Mouse (Mus musculus): ENCODE results near the gene Auts2. TPM values are rescaled to one million over a fixed set of nuclear protein-coding genes. Genes with fewer than 3 reads are reported as not detected.

The Auts2 gene
- polyA plus RNA-seq, 1 experiment from 2014 or later, result 82.5 TPM

DNA sequence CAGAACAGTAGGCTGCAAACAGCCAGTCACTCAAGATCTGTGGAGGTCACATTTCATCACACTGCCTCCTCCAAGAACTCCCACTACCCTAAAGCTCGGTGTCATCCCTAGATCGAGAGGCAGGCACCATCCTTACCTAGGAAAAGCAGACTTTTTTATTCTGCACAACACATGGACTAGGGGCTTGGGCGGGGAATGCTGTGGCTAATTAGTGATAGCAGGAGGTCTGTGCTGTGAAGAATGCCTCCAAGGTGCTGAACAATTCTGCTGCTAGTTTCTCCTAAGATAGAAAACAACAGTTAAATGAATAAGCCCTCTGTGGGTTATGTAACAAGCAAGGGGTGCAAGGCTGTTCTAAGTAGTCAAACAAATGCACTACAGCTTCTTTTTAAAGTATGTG, 717.7 kb downstream of the Auts2 start:
- no peak for ATAC-seq (ENCODE audit: low read depth)
- no peak overlapping the region; the same call in 1 of the 2 replicates for H3K9ac ChIP-seq (replicated peaks; ENCODE audit: low read depth, low read length)
- H3K36me3 ChIP-seq (ENCODE audit: control insufficient read depth, insufficient read depth, low read length), result no peaks in the 10 kb centered on the region
- WGBS, result 16% methylated on average over 3 of the region's 3 CpGs
- peak overlapping the region; percentile 28; the same call in 1 of the 2 replicates for H3K27ac ChIP-seq (ENCODE audit: low read depth, low read length)
- peaks cover 14% of the 10 kb centered on the region for H3K4me1 ChIP-seq (ENCODE audit: control insufficient read depth, insufficient read depth, low read length)
- H3K9me3 ChIP-seq (ENCODE audit: control insufficient read depth, low read length), result no peaks in the 10 kb centered on the region
- H3K4me2 ChIP-seq (ENCODE audit: low read depth, low read length), result no peak overlapping the region
- H3K4me3 ChIP-seq (ENCODE audit: low read depth, low read length), result no peak overlapping the region
- no peaks in the 10 kb centered on the region for H3K27me3 ChIP-seq (ENCODE audit: control insufficient read depth, insufficient read depth, low read length)

DNA sequence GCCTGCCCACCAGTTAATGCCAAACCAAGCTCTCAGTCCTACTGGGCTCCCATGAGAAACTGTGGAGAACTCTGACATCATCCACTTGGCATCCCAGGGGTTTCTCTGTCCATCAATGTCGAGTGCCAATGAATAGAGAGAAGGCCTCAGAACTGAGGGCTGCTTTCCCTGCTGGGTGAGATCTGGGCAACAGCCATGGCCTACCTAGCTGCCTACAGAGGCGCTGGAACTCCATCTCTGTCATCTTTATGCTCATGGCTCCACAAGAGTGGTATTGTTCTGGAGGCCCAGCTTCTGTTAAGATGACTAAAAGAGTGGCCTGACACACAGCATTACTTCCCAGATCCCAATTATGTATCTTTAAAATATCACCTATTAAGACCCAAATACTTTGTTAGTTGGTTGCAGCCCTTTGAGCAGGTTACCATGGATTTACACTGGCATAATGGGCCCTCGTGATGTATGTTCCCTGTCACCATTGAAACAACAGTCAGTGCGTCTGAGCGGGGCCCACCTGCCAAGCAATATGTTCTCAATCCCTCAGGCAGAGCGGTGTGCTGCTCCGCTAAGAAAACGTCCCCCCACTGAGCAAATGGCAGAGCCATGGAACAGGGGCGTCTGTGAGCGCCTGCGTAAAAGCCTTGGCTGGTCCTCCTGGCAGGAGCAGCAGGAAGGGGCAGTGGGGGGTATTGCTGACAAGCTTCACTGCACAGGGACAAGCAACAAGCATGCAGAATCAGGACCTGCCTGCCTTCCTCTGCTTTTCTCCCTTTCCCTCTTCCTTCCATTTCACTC, 718.8 kb downstream of the Auts2 start:
- Histone ChIP-seq H3K4me1 (ENCODE audit: control insufficient read depth, insufficient read depth, low read length) (peaks cover 14% of the 10 kb centered on the region), H3K27ac (ENCODE audit: low read depth, low read length) (peak overlapping the region; percentile 1; the same call in 1 of the 2 replicates), H3K4me3 (ENCODE audit: low read depth, low read length) (no peak overlapping the region), H3K36me3 (ENCODE audit: control insufficient read depth, insufficient read depth, low read length) (no peaks in the 10 kb centered on the region), H3K9ac (replicated peaks; ENCODE audit: low read depth, low read length) (no peak overlapping the region), H3K9me3 (ENCODE audit: control insufficient read depth, low read length) (no peaks in the 10 kb centered on the region), H3K27me3 (ENCODE audit: control insufficient read depth, insufficient read depth, low read length) (no peaks in the 10 kb centered on the region), H3K4me2 (ENCODE audit: low read depth, low read length) (no peak overlapping the region)
- ATAC-seq (ENCODE audit: low read depth), result peak; percentile 95
- WGBS, result 13% methylated on average over 11 of the region's 11 CpGs

- no peak for ATAC-seq (ENCODE audit: low read depth)
Measured at GRCm38 (mm10) chr5:131821461-131821860, 721.7 kb downstream of the Auts2 start.

DNA sequence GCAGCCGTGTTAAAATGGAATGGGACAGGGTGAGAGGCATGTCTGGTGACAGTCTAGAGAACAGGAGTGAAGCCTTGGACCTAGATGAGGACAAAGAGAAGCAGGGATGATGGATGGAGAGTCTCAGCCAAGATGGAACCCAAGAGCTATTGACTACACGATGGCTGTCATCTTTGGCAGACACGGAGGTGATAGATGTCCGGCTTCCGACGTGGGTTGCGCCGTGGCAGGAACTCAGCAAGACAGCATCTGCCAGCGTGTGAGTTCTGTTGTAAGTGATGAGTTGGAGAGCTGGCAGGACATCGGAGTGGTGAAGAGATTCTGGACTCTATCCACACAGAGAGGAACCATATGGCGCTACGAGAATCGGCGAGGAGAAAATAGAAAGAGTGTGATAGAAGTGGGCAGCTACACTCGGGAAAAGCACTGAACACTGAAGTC, 723.9 kb downstream of the Auts2 start:
- no peak overlapping the region for H3K4me3 ChIP-seq (ENCODE audit: low read depth, low read length)
- 84% methylated on average over 15 of the region's 15 CpGs for WGBS
- H3K9ac ChIP-seq (replicated peaks; ENCODE audit: low read depth, low read length), result no peak overlapping the region
- H3K27ac ChIP-seq (ENCODE audit: low read depth, low read length), result no peak overlapping the region
- no peak overlapping the region for H3K4me2 ChIP-seq (ENCODE audit: low read depth, low read length)
- H3K36me3 ChIP-seq (ENCODE audit: control insufficient read depth, insufficient read depth, low read length), result no peaks in the 10 kb centered on the region
- peaks cover 3% of the 10 kb centered on the region; the same call in 1 of the 2 replicates for H3K4me1 ChIP-seq (ENCODE audit: control insufficient read depth, insufficient read depth, low read length)
- ATAC-seq (ENCODE audit: low read depth), result no peak
- H3K27me3 ChIP-seq (ENCODE audit: control insufficient read depth, insufficient read depth, low read length), result no peaks in the 10 kb centered on the region
- no peaks in the 10 kb centered on the region for H3K9me3 ChIP-seq (ENCODE audit: control insufficient read depth, low read length)

More at GRCm38 (mm10) chr5:131821461-131821860, 721.7 kb downstream of the Auts2 start:
- WGBS, result 85% methylated on average over 4 of the region's 4 CpGs
- Histone ChIP-seq H3K4me3 (ENCODE audit: low read depth, low read length) (no peak overlapping the region), H3K27me3 (ENCODE audit: control insufficient read depth, insufficient read depth, low read length) (no peaks in the 10 kb centered on the region), H3K9me3 (ENCODE audit: control insufficient read depth, low read length) (no peaks in the 10 kb centered on the region), H3K9ac (replicated peaks; ENCODE audit: low read depth, low read length) (no peak overlapping the region), H3K4me1 (ENCODE audit: control insufficient read depth, insufficient read depth, low read length) (peaks cover 14% of the 10 kb centered on the region), H3K4me2 (ENCODE audit: low read depth, low read length) (no peak overlapping the region), H3K36me3 (ENCODE audit: control insufficient read depth, insufficient read depth, low read length) (no peaks in the 10 kb centered on the region), H3K27ac (ENCODE audit: low read depth, low read length) (no peak overlapping the region)

DNA sequence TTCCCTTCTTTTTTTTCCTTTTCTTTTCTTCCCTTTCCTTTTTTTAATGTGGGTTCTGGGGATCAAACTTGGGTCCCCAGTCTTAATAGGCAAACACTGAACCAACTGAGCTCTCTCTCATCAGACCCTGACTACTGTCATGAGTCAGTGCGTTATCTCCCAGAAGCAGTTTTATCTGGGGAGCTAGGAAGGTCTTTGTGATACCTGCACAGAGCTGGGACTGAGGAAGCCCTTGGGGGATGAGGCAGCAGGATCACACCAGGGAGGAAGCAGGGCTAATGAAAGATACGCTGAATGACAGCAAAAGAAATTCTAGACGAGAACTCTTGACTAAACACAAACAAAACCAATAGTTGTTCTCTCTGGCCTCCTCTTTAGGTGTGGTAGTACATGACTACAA, 727.6 kb downstream of the Auts2 start:
- Histone ChIP-seq H3K4me1 (ENCODE audit: control insufficient read depth, insufficient read depth, low read length) (no peaks in the 10 kb centered on the region), H3K27ac (ENCODE audit: low read depth, low read length) (no peak overlapping the region), H3K9ac (replicated peaks; ENCODE audit: low read depth, low read length) (no peak overlapping the region), H3K36me3 (ENCODE audit: control insufficient read depth, insufficient read depth, low read length) (no peaks in the 10 kb centered on the region), H3K4me3 (ENCODE audit: low read depth, low read length) (no peak overlapping the region), H3K27me3 (ENCODE audit: control insufficient read depth, insufficient read depth, low read length) (no peaks in the 10 kb centered on the region), H3K4me2 (ENCODE audit: low read depth, low read length) (no peak overlapping the region), H3K9me3 (ENCODE audit: control insufficient read depth, low read length) (no peaks in the 10 kb centered on the region)
- 79% methylated on average over 3 of the region's 3 CpGs for WGBS
- no peak for ATAC-seq (ENCODE audit: low read depth)

DNA sequence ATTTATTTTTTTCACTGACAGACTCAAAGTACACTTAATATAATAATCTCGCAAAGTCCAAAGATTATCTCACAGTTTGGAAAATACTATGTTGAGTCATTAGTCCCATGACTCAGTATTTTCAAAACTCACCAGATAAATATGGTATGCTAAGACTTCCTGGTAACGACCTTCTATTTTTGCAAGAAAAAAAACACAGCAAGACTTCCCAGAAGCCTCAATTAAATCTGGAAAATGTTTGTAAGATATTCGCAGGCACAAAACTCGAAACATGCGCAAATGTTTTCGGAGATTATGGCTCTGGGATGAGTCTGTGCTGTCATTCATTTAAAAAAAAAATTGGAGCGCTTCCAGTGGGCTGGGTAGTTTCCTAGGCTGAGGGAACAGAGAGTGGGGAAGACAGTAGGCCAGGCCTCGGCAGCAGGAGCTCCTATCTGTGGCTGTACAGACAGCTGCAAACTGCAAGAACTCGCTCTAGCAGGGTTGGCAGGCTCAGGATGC, 728.6 kb downstream of the Auts2 start:
- ATAC-seq (ENCODE audit: low read depth), result no peak
- WGBS, result 82% methylated on average over 9 of the region's 9 CpGs
- no peak overlapping the region for H3K9ac ChIP-seq (replicated peaks; ENCODE audit: low read depth, low read length)

GRCm38 (mm10) chr5:131813952-131814502, 729.1 kb downstream of the Auts2 start:
- Histone ChIP-seq H3K36me3 (ENCODE audit: control insufficient read depth, insufficient read depth, low read length) (no peaks in the 10 kb centered on the region), H3K27me3 (ENCODE audit: control insufficient read depth, insufficient read depth, low read length) (no peaks in the 10 kb centered on the region), H3K4me1 (ENCODE audit: control insufficient read depth, insufficient read depth, low read length) (no peaks in the 10 kb centered on the region), H3K9me3 (ENCODE audit: control insufficient read depth, low read length) (no peaks in the 10 kb centered on the region), H3K27ac (ENCODE audit: low read depth, low read length) (no peak overlapping the region), H3K9ac (replicated peaks; ENCODE audit: low read depth, low read length) (no peak overlapping the region), H3K4me3 (ENCODE audit: low read depth, low read length) (no peak overlapping the region), H3K4me2 (ENCODE audit: low read depth, low read length) (no peak overlapping the region)
- ATAC-seq (ENCODE audit: low read depth), result no peak
- 88% methylated on average over 10 of the region's 10 CpGs for WGBS

More for the DNA sequence above, 728.6 kb downstream of the Auts2 start:
- Histone ChIP-seq H3K27me3 (ENCODE audit: control insufficient read depth, insufficient read depth, low read length) (no peaks in the 10 kb centered on the region), H3K4me2 (ENCODE audit: low read depth, low read length) (no peak overlapping the region), H3K4me3 (ENCODE audit: low read depth, low read length) (no peak overlapping the region), H3K36me3 (ENCODE audit: control insufficient read depth, insufficient read depth, low read length) (no peaks in the 10 kb centered on the region), H3K27ac (ENCODE audit: low read depth, low read length) (no peak overlapping the region), H3K4me1 (ENCODE audit: control insufficient read depth, insufficient read depth, low read length) (no peaks in the 10 kb centered on the region), H3K9me3 (ENCODE audit: control insufficient read depth, low read length) (no peaks in the 10 kb centered on the region)

- ATAC-seq (ENCODE audit: low read depth), result no peak
- no peak overlapping the region for H3K9ac ChIP-seq (replicated peaks; ENCODE audit: low read depth, low read length)
- H3K27me3 ChIP-seq (ENCODE audit: control insufficient read depth, insufficient read depth, low read length), result no peaks in the 10 kb centered on the region
- WGBS, result 54% methylated on average over 7 of the region's 7 CpGs
- no peaks in the 10 kb centered on the region for H3K36me3 ChIP-seq (ENCODE audit: control insufficient read depth, insufficient read depth, low read length)
- H3K4me3 ChIP-seq (ENCODE audit: low read depth, low read length), result no peak overlapping the region
- no peak overlapping the region for H3K27ac ChIP-seq (ENCODE audit: low read depth, low read length)
- H3K4me2 ChIP-seq (ENCODE audit: low read depth, low read length), result no peak overlapping the region
- H3K4me1 ChIP-seq (ENCODE audit: control insufficient read depth, insufficient read depth, low read length), result no peaks in the 10 kb centered on the region
- no peaks in the 10 kb centered on the region for H3K9me3 ChIP-seq (ENCODE audit: control insufficient read depth, low read length)
Measured at GRCm38 (mm10) chr5:131813331-131813781, 729.8 kb downstream of the Auts2 start.

- ATAC-seq (ENCODE audit: low read depth), result no peak
- no peak overlapping the region for H3K27ac ChIP-seq (ENCODE audit: low read depth, low read length)
- H3K27me3 ChIP-seq (ENCODE audit: control insufficient read depth, insufficient read depth, low read length), result no peaks in the 10 kb centered on the region
- no peak overlapping the region for H3K4me2 ChIP-seq (ENCODE audit: low read depth, low read length)
- no peaks in the 10 kb centered on the region for H3K9me3 ChIP-seq (ENCODE audit: control insufficient read depth, low read length)
- no peaks in the 10 kb centered on the region for H3K36me3 ChIP-seq (ENCODE audit: control insufficient read depth, insufficient read depth, low read length)
- no peak overlapping the region for H3K4me3 ChIP-seq (ENCODE audit: low read depth, low read length)
- WGBS, result 83% methylated on average over 10 of the region's 10 CpGs
- H3K9ac ChIP-seq (replicated peaks; ENCODE audit: low read depth, low read length), result no peak overlapping the region
- no peaks in the 10 kb centered on the region for H3K4me1 ChIP-seq (ENCODE audit: control insufficient read depth, insufficient read depth, low read length)
Measured at GRCm38 (mm10) chr5:131812483-131813063, 730.6 kb downstream of the Auts2 start.

Data from neural tube, embryonic 14.5 days (tissue).